Mouse (Mus musculus): ENCODE results near the gene Ms4a14.

GRCm38 (mm10) chr19:11343992-11344391 lies 29.7 kb upstream of the Ms4a14 start:
- TF ChIP-seq CTCF (IDR thresholded peaks at IDR 0.05; ENCODE audit: low read depth) = 0 out of 2 replicates have a peak, but pooled peaks have one; percentile 30
- no peak for TF ChIP-seq EP300 (IDR thresholded peaks at IDR 0.05; ENCODE audit: low read depth)

Data from liver, postnatal 0 days (tissue).